Mouse (Mus musculus): Measurements from ENCODE around the gene Gm10720. TPM values are rescaled to one million over a fixed set of nuclear protein-coding genes. Genes with fewer than 3 reads are reported as not detected.
"Not testable (repeated sequence)": the region's sequence is repeated elsewhere in the genome, so short reads cannot be mapped to it uniquely, and the experiment has no call there.

Gene Gm10720
- not detected in 2 replicates for polyA plus RNA-seq (2012; rRNA removed)

DNA sequence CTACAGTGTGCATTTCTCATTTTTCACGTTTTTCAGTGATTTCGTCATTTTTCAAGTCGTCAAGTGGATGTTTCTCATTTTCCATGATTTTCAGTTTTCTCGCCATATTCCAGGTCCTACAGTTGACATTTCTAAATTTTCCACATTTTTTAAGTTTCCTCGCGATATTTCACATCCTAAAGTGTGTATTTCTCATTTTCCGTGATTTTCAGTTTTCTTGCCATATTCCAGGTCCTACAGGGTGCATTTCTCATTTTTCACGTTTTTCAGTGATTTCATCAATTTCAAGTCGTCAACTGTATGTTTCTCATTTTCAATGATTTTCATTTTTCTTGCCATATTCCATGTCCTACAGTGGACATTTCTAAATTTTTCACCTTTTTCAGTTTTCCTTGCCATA lies at the start of gene Gm10720:
TSS of gene Gm10720 (plus strand) at position 301 of the 400 bp plus-strand sequence.
- not testable (repeated sequence) for H3K4me3 ChIP-seq (replicated peaks; ENCODE audit: extremely low read depth, low read depth, low read length); DNase-seq; H3K4me1 ChIP-seq (ENCODE audit: control insufficient read depth, insufficient read depth, low read length)
- WGBS, result 69% methylated on average over 5 of the region's 9 CpGs

DNA sequence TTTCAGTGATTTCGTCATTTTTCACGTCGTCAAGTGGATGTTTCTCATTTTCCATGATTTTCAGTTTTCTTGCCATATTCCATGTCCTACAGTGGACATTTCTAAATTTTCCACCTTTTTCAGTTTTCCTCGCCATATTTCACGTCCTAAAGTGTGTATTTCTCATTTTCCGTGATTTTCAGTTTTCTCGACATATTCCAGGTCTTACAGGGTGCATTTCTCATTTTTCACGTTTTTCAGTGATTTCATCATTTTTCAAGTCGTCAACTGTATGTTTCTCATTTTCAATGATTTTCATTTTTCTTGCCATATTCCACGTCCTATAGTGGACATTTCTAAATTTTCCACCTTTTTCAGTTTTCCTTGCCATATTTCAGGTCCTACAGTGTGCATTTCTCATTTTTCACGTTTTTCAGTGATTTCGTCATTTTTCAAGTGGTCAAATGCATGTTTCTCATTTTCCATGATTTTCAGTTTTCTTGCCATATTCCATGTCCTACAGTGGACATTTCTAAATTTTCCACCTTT lies 14.9 kb upstream of the Gm10720 start, which contains the start of gene Gm10722:
TSS of gene Gm10722 (plus strand) at position 478 of the 528 bp plus-strand sequence.
- 74% methylated on average over 12 of the region's 12 CpGs for WGBS
- not testable (repeated sequence) for H3K4me1 ChIP-seq (ENCODE audit: control insufficient read depth, insufficient read depth, low read length); H3K4me3 ChIP-seq (replicated peaks; ENCODE audit: extremely low read depth, low read depth, low read length); DNase-seq

DNA sequence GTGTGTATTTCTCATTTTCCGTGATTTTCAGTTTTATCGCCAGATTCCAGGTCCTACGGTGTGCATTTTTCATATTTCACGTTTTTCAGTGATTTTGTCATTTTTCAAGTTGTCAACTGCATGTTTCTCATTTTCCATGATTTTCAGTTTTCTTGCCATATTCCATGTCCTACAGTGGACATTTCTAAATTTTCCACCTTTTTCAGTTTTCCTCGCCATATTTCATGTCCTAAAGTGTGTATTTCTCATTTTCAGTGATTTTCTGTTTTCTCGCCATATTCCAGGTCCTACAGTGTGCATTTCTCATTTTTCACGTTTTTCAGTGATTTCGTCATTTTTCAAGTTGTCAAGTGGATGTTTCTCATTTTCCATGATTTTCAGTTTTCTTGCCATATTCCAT lies 14.4 kb upstream of the Gm10720 start:
- not testable (repeated sequence) for H3K4me1 ChIP-seq (ENCODE audit: control insufficient read depth, insufficient read depth, low read length); H3K4me3 ChIP-seq (replicated peaks; ENCODE audit: extremely low read depth, low read depth, low read length); DNase-seq
- 67% methylated on average over 8 of the region's 8 CpGs for WGBS

DNA sequence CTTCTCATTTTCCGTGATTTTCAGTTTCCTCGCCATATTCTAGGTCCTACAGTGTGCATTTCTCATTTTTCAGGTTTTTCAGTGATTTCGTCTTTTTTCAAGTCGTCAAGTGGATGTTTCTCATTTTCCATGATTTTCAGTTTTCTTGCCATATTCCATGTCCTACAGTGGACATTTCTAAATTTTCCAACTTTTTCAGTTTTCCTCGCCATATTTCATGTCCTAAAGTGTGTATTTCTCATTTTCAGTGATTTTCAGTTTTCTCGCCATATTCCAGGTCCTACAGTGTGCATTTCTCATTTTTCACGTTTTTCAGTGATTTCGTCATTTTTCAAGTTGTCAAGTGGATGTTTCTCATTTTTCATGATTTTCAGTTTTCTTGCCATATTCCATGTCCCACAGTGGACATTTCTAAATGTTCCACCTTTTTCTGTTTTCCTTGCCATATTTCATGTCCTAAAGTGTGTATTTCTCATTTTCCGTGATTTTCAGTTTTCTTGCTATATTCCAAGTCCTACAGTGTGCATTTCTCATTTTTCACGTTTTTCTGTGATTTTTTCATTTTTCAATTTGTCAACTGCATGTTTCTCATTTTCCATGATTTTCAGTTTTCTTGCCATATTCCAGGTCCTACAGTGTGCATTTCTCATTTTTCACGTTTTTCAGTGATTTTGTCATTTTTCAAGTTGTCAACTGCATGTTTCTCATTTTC lies 13.3 kb upstream of the Gm10720 start:
- DNase-seq, result peak; percentile 66
- not testable (repeated sequence) for H3K4me3 ChIP-seq (replicated peaks; ENCODE audit: extremely low read depth, low read depth, low read length); H3K4me1 ChIP-seq (ENCODE audit: control insufficient read depth, insufficient read depth, low read length)
- 73% methylated on average over 9 of the region's 11 CpGs for WGBS

DNA sequence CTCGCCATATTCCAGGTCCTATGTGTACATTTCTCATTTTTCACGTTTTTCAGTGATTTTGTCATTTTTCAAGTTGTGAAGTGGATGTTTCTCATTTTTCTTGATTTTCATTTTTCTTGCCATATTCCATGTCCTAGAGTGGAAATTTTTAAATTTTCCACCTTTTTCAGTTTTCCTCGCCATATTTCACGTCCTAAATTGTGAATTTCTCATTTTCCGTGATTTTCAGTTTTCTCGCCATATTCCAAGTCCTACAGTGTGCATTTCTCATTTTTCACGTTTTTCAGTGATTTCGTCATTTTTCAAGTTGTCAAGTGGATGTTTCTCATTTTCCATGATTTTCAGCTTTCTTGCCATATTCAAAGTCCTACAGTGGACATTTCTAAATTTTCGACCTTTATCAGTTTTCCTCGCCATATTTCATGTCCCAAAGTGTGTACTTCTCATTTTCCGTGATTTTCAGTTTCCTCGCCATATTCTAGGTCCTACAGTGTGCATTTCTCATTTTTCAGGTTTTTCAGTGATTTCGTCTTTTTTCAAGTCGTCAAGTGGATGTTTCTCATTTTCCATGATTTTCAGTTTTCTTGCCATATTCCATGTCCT lies 12.6 kb upstream of the Gm10720 start, which contains the start of gene Gm11168:
TSS of gene Gm11168 (plus strand) at position 553 of the 603 bp plus-strand sequence.
- DNase-seq; H3K4me1 ChIP-seq (ENCODE audit: control insufficient read depth, insufficient read depth, low read length); H3K4me3 ChIP-seq (replicated peaks; ENCODE audit: extremely low read depth, low read depth, low read length): not testable (repeated sequence)
- 74% methylated on average over 6 of the region's 14 CpGs for WGBS

DNA sequence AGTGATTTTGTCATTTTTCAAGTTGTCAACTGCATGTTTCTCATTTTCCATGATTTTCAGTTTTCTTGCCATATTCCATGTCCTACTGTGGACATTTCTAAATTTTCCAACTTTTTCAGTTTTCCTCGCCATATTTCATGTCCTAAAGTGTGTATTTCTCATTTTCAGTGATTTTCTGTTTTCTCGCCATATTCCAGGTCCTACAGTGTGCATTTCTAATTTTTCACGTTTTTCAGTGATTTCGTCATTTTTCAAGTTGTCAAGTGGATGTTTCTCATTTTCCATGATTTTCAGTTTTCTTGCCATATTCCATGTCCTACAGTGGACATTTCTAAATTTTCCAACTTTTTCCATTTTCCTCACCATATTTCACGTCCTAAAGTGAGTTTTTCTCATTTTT lies 9.3 kb upstream of the Gm10720 start:
- not testable (repeated sequence) for H3K4me1 ChIP-seq (ENCODE audit: control insufficient read depth, insufficient read depth, low read length); DNase-seq; H3K4me3 ChIP-seq (replicated peaks; ENCODE audit: extremely low read depth, low read depth, low read length)
- 79% methylated on average over 1 of the region's 5 CpGs for WGBS

DNA sequence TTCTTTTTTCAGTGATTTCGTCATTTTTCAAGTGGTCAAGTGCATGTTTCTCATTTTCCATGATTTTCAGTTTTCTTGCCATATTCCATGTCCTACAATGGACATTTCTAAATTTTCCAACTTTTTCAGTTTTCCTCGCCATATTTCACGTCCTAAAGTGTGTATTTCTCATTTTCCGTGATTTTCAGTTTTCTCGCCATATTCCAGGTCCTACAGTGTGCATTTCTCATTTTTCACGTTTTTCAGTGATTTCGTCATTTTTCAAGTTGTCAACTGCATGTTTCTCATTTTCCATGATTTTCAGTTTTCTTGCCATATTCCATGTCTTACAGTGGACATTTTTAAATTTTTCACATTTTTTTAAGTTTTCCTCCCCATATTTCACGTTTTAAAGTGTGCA lies 8.8 kb upstream of the Gm10720 start:
- peak; percentile 76 for DNase-seq
- H3K4me3 ChIP-seq (replicated peaks; ENCODE audit: extremely low read depth, low read depth, low read length); H3K4me1 ChIP-seq (ENCODE audit: control insufficient read depth, insufficient read depth, low read length): not testable (repeated sequence)
- WGBS, result 76% methylated on average over 8 of the region's 8 CpGs

DNA sequence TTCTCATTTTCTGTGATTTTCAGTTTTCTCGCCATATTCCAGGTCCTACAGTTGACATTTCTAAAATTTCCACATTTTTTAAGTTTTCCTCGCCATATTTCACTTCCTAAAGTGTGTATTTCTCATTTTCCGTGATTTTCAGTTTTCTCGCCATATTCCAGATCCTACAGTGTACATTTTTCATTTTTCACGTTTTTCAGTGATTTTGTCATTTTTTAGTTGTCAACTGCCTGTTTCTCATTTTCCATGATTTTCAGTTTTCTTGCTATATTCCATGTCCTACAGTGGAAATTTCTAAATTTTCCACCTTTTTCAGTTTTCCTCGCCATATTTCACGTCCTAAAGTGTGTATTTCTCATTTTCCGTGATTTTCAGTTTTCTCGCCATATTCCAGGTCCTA lies 8.2 kb upstream of the Gm10720 start:
- 75% methylated on average over 8 of the region's 9 CpGs for WGBS
- H3K4me3 ChIP-seq (replicated peaks; ENCODE audit: extremely low read depth, low read depth, low read length); DNase-seq; H3K4me1 ChIP-seq (ENCODE audit: control insufficient read depth, insufficient read depth, low read length): not testable (repeated sequence)

DNA sequence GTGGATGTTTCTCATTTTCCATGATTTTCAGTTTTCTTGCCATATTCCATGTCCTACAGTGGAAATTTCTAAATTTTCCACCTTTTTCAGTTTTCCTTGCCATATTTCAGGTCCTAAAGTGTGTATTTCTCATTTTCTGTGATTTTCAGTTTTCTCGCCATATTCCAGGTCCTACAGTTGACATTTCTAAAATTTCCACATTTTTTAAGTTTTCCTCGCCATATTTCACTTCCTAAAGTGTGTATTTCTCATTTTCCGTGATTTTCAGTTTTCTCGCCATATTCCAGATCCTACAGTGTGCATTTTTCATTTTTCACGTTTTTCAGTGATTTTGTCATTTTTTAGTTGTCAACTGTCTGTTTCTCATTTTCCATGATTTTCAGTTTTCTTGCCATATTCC lies 6.1 kb upstream of the Gm10720 start:
- WGBS, result no CpG with 5 or more reads among the region's 5 CpGs
- H3K4me3 ChIP-seq (replicated peaks; ENCODE audit: extremely low read depth, low read depth, low read length); DNase-seq; H3K4me1 ChIP-seq (ENCODE audit: control insufficient read depth, insufficient read depth, low read length): not testable (repeated sequence)

DNA sequence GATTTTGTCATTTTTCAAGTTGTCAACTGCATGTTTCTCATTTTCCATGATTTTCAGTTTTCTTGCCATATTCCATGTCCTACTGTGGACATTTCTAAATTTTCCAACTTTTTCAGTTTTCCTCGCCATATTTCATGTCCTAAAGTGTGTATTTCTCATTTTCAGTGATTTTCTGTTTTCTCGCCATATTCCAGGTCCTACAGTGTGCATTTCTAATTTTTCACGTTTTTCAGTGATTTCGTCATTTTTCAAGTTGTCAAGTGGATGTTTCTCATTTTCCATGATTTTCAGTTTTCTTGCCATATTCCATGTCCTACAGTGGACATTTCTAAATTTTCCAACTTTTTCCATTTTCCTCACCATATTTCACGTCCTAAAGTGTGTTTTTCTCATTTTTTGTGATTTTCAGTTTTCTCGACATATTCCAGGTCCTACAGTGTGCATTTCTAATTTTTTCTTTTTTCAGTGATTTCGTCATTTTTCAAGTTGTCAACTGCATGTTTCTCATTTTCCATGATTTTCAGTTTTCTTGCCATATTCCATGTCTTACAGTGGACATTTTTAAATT lies 3.3 kb upstream of the Gm10720 start:
- H3K4me1 ChIP-seq (ENCODE audit: control insufficient read depth, insufficient read depth, low read length); DNase-seq; H3K4me3 ChIP-seq (replicated peaks; ENCODE audit: extremely low read depth, low read depth, low read length): not testable (repeated sequence)
- WGBS, result 76% methylated on average over 3 of the region's 7 CpGs

DNA sequence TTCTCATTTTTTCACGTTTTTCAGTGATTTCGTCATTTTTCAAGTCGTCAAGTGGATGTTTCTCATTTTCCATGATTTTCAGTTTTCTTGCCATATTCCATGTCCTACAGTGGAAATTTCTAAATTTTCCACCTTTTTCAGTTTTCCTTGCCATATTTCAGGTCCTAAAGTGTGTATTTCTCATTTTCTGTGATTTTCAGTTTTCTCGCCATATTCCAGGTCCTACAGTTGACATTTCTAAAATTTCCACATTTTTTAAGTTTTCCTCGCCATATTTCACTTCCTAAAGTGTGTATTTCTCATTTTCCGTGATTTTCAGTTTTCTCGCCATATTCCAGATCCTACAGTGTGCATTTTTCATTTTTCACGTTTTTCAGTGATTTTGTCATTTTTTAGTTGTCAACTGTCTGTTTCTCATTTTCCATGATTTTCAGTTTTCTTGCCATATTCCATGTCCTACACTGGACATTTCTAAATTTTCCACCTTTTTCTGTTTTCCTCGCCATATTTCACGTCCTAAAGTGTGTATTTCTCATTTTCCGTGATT lies 2.6 kb upstream of the Gm10720 start, which contains the start of gene Gm10721:
TSS of gene Gm10721 (plus strand) at position 408 of the 547 bp plus-strand sequence.
- not testable (repeated sequence) for DNase-seq; H3K4me1 ChIP-seq (ENCODE audit: control insufficient read depth, insufficient read depth, low read length); H3K4me3 ChIP-seq (replicated peaks; ENCODE audit: extremely low read depth, low read depth, low read length)
- WGBS, result no CpG with 5 or more reads among the region's 11 CpGs

DNA sequence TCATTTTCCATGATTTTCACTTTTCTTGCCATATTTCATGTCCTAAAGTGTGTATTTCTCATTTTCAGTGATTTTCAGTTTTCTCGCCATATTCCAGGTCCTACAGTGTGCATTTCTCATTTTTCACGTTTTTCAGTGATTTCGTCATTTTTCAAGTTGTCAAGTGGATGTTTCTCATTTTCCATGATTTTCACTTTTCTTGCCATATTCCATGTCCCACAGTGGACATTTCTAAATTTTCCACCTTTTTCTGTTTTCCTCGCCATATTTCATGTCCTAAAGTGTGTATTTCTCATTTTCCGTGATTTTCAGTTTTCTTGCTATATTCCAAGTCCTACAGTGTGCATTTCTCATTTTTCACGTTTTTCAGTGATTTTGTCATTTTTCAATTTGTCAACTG lies 442 bp downstream of the Gm10720 start:
- H3K4me3 ChIP-seq (replicated peaks; ENCODE audit: extremely low read depth, low read depth, low read length); DNase-seq; H3K4me1 ChIP-seq (ENCODE audit: control insufficient read depth, insufficient read depth, low read length): not testable (repeated sequence)
- 77% methylated on average over 6 of the region's 6 CpGs for WGBS

DNA sequence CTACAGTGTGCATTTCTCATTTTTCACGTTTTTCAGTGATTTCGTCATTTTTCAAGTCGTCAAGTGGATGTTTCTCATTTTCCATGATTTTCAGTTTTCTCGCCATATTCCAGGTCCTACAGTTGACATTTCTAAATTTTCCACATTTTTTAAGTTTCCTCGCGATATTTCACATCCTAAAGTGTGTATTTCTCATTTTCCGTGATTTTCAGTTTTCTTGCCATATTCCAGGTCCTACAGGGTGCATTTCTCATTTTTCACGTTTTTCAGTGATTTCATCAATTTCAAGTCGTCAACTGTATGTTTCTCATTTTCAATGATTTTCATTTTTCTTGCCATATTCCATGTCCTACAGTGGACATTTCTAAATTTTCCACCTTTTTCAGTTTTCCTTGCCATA lies 1.7 kb downstream of the Gm10720 start, which contains the start of gene Gm10719:
TSS of gene Gm10719 (plus strand) at position 301 of the 400 bp plus-strand sequence.
- DNase-seq; H3K4me1 ChIP-seq (ENCODE audit: control insufficient read depth, insufficient read depth, low read length); H3K4me3 ChIP-seq (replicated peaks; ENCODE audit: extremely low read depth, low read depth, low read length): not testable (repeated sequence)
- WGBS, result 32% methylated on average over 2 of the region's 9 CpGs

DNA sequence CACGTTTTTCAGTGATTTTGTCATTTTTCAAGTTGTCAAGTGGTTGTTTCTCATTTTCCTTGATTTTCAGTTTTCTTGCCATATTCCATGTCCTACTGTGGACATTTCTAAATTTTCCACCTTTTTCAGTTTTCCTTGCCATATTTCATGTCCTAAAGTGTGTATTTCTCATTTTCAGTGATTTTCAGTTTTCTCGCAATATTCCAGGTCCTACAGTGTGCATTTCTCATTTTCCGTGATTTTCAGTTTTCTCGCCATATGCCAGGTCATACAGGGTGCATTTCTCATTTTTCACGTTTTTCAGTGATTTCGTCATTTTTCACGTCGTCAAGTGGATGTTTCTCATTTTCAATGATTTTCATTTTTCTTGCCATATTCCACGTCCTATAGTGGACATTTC lies 3.5 kb downstream of the Gm10720 start:
- DNase-seq; H3K4me3 ChIP-seq (replicated peaks; ENCODE audit: extremely low read depth, low read depth, low read length); H3K4me1 ChIP-seq (ENCODE audit: control insufficient read depth, insufficient read depth, low read length): not testable (repeated sequence)
- WGBS, result 63% methylated on average over 9 of the region's 9 CpGs

All from lung, adult 2 months (tissue).